In genomic region chr6:54506318-54506717, GRCm38 (mm10) we compare ENCODE assay signal across 18 mouse cellular contexts. TPM values are rescaled to one million over a fixed set of nuclear protein-coding genes. Genes with fewer than 3 reads are reported as not detected.
"Had no signal": no experiment of that assay in that cellular context is flagged by ENCODE, and none has a peak within 500 bp of the region (broad histone marks: within the 10 kb centered on the region; RNA-seq: fewer than 3 reads in every experiment).

No protein-coding gene starts in this region.

- H3K9me3 ChIP-seq: intestine, embryonic 15.5 days; liver, embryonic 13.5 days; megakaryocyte, embryonic 14.5 days; midbrain, embryonic 10.5 days; midbrain, embryonic 13.5 days; neural tube, embryonic 13.5 days; stomach, embryonic 15.5 days had no signal

- H3K27me3 ChIP-seq: intestine, embryonic 15.5 days; liver, embryonic 13.5 days; midbrain, embryonic 13.5 days; neural tube, embryonic 13.5 days; stomach, embryonic 15.5 days had no signal

- H3K36me3 ChIP-seq: intestine, embryonic 15.5 days; liver, embryonic 13.5 days; stomach, embryonic 15.5 days had no signal

- H3K4me3 ChIP-seq: intestine, embryonic 15.5 days; left cerebral cortex, adult 2 months; liver, embryonic 13.5 days; megakaryocyte, embryonic 14.5 days; midbrain, embryonic 10.5 days; midbrain, embryonic 13.5 days; myocyte; neural tube, embryonic 13.5 days; stomach, embryonic 15.5 days had no signal

- H3K4me2 ChIP-seq: intestine, embryonic 15.5 days; liver, embryonic 13.5 days; lung, embryonic 14.5 days; midbrain, embryonic 13.5 days; neural tube, embryonic 13.5 days; stomach, embryonic 15.5 days had no signal

- H3K4me1 ChIP-seq: intestine, embryonic 15.5 days; liver, embryonic 13.5 days; megakaryocyte, embryonic 14.5 days had no signal

- ATAC-seq: midbrain, embryonic 16.5 days had no signal

- H3K9ac ChIP-seq: intestine, embryonic 15.5 days; liver, embryonic 13.5 days; lung, embryonic 14.5 days; midbrain, embryonic 13.5 days; neural tube, embryonic 13.5 days; stomach, embryonic 15.5 days had no signal

- H3K27ac ChIP-seq: intestine, embryonic 15.5 days; left cerebral cortex, adult 2 months; liver, embryonic 13.5 days; midbrain, embryonic 10.5 days; midbrain, embryonic 13.5 days; neural tube, embryonic 13.5 days; stomach, embryonic 15.5 days had no signal

- DNase-seq: kidney, adult 11 months; layer of hippocampus, adult 9-11 months; layer of hippocampus, postnatal 36 days; liver, embryonic 13.5 days; spleen, adult 18-20 months had no signal

RNA-seq across cellular contexts. Expression of gene Scrn1, which starts 60.0 kb away (rescaled TPM):
- total RNA-seq: monocyte, adult 5-6 weeks; neutrophil, adult 5-6 weeks had no signal
- polyA plus RNA-seq: liver, adult 2 months had no signal
